Mouse (Mus musculus) layer of hippocampus, postnatal 36 days (tissue): ENCODE measurements around the gene Nphp1. TPM values are rescaled to one million over a fixed set of nuclear protein-coding genes. Genes with fewer than 3 reads are reported as not detected.

Source experiments
- DNase-seq, 2 experiments: peaks; one replicate each; pipeline ENCODE4 v3.0.0; 2022
- total RNA-seq, 2 experiments: library from RNA; stranded (reverse); gene quantifications; 2 replicates each; pipeline ENCODE4 v1.2.3; 2021

Nphp1 gene
- total RNA-seq, 2 experiments from 2014 or later = 18.3 to 21.0 TPM

GRCm38 (mm10) chr2:127748316-127748715 is 40.4 kb downstream of the Nphp1 start:
- DNase-seq = no peak

DNA sequence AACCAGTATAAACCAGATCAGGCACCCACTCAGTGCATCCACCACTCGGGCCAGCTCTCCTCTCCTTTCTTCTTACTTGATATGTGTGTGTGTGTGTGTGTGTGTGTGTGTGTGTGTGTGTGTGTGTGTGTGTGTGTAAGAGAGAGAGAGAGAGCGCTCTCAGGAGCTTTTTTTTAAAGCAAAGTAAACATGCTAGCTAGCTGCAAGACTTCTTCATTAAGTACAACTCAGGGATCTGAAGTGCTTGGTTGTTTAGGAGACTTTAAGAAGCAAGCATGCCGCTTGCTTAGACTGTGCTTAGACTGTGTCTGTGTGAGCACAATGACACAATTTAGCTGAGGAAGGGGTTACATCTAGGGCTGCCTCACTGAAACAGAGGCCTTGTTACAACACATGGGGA is 46.1 kb downstream of the Nphp1 start:
- DNase-seq = no peak

DNA sequence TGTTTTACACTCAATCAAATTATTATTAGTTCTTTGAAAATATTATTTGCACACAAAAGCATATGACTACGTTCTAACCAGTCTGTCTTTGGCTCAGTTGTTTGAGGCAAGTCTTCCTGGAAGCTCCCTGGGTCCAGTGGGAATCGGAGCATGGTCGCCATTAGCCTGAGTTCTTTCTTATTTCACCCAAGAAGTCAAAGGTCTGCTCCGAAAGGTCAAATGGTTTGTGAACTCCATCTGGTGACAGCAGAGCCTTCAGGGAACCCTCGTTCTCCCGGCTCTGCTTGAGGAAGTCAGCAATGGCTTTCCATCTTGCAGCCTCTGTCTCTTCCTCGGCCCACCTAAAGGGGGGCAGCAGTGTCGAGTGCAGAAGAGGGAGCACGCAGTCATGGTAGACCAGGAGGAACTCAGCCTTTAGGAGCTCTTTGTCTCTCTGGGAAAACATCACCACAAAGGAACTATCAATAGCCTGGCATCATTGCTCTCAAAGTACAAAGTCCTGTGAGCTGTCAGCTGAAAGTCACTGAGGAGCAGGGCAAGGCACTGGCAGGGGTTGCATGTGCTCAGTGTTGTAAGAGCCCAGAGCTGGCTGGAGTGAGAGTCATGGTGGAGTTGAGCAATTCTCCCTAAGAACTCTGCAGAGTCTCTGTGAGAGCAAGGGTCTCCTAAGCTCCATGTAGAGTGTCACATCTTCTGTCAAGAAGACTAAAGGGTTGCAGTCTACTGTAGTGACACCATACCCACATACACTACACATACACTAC is 47.8 kb downstream of the Nphp1 start:
- no peak for DNase-seq

GRCm38 (mm10) chr2:127737885-127738284 is 50.8 kb downstream of the Nphp1 start:
- no peak for DNase-seq

DNA sequence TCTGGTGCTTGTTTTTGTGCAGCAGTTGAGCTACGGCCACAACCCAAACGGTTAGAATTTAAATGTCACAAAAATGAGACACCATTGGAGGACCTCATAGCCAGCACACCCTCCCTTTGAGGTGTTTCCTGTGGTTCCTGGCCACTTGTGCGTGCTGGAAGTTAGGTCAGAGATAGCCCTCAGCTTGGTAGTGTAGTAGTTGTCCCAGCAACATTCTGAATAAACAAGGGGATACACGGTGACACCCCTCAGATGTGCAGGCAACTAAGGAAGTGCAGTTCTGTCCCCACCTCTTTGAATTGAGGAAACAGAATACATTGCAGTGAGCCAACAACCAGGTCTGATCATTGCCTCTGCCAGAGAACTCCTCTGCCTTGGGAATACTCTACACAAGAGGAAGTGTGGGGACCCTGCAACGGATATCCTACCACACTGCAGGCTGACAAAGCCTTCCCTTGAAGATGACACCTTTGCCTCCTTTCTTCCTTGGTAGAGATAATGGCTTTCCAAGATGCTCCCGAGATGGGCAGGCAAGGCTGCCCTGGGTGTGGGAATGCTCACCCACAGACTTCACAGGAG is 52.0 kb downstream of the Nphp1 start:
- DNase-seq = no peak

DNA sequence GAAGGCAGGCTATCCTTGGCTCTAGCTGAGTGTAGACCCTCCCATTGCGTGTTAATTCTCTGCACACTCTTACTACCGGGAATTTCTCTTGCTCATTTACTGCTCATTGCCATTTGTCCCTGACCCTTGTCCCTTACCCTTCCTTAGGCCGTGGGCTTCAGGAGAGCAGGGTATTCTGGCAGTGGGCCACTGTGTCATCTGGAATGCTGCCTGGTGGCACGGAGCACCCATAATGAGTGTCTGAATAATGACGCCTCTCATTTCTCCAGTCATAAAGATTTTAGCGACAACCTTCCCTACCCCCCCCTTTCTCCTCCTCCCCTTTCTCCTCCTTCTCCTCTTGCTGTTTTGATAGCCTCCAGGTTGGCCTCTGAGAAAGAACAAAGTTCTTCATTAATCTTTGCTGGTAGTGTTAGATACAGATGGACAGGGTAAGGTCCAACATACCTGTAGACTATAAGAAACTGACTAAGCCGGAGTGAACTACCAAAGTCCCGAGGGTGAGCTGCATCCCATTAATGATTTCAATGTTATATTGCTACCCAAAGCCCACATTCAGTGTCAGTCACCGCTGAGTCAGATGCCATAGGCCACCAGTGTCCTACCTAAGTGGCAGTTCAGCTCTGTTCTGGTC is 53.1 kb downstream of the Nphp1 start:
- DNase-seq = no peak

- DNase-seq = no peak
These were observed 53.8 kb downstream of the Nphp1 start for GRCm38 (mm10) chr2:127734889-127735288.

DNA sequence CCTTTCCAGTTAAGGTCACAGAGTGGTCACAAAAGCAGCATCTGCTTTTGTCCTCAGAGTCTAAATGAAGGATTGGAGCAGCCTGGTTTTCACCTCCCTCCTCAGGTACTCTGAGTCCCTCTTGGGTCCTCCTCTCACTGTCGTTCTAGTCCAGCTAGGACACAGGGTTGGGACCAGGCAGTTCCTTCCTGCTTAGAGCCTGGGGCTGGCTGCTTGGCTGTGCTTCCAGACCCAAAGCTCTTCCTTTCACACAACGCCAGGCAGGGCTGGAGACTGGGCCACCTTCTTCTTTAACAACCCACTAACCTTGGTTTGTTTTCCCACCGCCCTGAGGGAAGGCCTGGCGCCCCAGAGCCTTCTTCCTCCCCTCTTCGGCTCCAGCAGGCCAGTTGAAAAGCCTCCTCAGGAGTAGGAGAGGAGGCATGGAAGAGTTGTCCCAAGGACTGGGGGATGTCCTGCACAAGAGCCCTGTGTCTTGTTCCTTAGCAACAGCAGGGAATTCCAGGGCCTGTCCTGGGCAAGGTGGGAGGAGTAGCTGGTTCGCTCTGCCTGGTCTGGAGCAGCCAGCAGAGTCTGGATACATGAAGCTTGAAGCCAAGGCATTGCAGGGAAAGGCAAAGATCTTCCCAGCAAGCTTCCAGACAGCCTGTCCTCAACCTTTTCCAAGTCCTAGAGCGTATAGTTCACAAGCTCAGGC is 58.2 kb downstream of the Nphp1 start:
- no peak for DNase-seq

GRCm38 (mm10) chr2:127729671-127730070 is 59.0 kb downstream of the Nphp1 start, which contains the start of gene Mall:
Gene Mall, minus strand, starts transcription at chr2:127729932.
- DNase-seq = no peak

DNA sequence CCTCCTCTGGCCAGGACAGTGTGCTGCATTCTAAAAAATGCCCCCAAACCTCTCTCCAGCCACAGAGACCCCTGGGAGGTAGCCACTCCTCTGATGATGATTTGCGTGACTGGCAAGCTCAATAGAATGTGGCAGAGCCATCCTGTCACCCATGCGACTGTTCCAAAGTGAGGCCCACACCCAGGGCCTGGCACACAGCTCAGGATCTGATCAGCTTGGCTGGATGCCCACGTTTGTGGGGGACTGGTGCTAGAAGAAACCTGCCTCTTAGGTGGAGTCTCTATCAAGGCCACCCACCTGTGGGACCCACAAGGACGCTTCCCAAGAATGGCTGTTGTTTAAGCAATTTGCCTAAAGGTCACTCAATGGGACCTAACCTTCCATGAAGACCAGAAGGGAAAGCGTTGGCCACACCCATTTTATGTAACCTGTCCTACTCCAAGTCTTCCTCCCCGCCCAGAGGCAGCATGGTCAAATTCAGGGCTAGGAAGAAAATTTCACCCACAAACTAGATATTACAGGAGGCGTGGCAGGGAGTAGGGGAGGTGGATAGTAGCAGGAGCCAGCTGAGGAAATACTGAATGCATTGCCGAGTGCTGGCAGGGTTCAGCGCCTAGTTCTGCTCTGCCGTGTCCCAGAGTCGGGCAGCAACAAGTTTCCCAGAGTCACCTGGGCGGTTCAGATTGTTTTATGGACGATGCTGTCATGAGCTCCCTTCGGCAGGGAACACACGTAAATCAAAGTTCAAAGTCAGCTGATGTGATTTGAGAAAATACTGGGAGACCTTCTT is 59.8 kb downstream of the Nphp1 start:
- no peak for DNase-seq

DNA sequence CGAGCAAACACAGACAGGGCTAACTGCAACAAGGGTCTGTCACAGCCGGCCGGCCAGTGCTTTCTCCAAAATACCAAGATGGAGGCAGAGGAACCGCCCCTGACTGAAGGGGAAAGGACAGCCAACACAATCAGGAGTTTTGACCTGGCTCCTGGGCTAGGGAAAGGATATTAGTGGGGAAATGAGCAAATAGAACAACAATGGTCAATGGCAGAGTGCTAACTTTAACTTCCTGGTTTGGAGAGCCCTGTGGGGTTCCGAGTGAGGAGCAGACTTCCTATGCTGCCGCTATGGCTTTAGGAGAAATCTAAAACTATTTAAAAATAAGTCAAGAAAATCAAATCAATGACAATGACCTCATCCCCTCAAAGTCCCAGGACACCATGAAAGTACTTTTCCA is 60.6 kb downstream of the Nphp1 start:
- DNase-seq = no peak

GRCm38 (mm10) chr2:127723193-127723592 is 65.5 kb downstream of the Nphp1 start:
- no peak for DNase-seq

- peak; percentile 14 to 35 for DNase-seq
These were observed 66.4 kb downstream of the Nphp1 start for GRCm38 (mm10) chr2:127722176-127722892.

DNA sequence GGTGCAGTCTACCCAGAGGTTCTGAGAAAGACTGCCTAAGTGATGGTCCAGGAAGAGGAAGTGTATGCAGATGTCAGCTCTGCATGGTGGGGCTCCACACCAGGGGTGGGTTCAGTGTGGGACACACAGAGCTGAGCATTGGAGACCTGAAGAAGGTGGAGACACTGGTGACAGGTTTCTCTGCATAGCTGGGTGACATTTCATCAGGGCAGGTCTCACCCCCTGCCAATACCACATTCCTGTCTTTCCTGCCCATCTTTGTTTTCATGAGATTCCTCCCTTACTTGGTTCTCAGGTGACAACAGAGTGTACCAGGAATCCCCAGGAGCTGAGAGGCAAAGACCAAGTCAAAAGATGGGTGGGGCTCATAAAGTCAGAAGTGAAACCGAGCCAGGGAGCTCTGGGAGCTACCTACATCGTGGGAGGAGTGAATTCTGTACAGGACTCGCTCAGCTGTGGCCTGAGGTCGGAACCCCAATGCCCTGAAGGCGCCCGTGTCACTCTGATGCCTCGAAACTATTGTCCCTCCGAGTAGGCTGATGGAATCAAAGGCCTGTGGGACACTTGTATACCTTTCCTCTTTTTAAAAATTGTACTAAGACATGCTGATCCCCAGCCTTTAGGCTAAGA is 69.7 kb downstream of the Nphp1 start:
- DNase-seq = no peak

DNA sequence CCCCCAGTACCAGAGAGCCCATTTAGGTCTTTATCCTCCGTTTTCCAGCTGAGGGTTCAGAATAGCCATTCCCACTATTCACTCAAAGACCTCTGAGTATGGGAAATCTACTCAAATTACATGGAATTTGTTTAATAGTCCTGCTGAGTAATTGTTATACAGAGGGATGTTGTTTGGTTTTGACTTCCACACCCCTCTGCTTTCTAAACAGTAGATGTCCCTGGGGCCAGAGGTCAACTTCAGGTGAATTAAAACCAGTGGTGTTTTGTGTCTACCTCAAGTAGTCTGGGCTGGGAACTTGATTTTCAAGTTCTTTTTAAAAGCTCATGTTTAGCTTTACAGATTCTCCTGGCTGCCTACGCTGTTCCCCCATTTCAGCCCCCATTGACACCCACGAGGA is 74.0 kb downstream of the Nphp1 start:
- no peak for DNase-seq

DNA sequence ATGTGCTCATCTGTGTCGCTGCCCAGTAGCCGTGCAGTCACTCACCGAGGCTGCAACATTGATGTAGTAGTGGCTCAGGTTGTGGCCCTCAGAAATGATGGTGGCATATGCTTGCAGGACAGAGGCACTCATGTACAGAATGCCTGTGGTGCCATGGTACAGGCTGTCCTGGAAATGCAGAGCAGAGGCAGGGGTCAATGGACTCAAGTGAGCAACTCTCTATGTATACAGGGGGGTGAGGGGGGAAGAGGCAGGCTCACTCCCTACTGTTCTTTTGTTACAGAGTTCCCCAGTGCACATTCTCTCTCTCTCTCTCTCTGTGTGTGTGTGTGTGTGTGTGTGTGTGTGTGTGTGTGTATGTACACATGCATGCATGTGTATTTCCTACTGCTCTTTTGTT is 79.9 kb downstream of the Nphp1 start:
- no peak for DNase-seq

GRCm38 (mm10) chr2:127708060-127708459 is 80.6 kb downstream of the Nphp1 start:
- DNase-seq = no peak

GRCm38 (mm10) chr2:127705267-127705666 is 83.4 kb downstream of the Nphp1 start:
- DNase-seq = no peak
